Mouse (Mus musculus): ENCODE measurements around the gene Chaf1a.

GRCm38 (mm10) chr17:56098711-56099572 is 58.7 kb downstream of the Chaf1a start:
- no peak for TF ChIP-seq POLR2A (IDR thresholded peaks at IDR 0.05; ENCODE audit: control insufficient read depth, low read depth, low read length)
- 0 out of 2 replicates have a peak, but pooled peaks have one; percentile 5 for TF ChIP-seq CTCF (IDR thresholded peaks at IDR 0.05; ENCODE audit: control insufficient read depth, insufficient read depth, insufficient replicate concordance, low read depth, low read length)

Data from testis, adult 2 months (tissue).